Mouse (Mus musculus): ENCODE data around the gene Dvl2. TPM values are rescaled to one million over a fixed set of nuclear protein-coding genes. Genes with fewer than 3 reads are reported as not detected.

Dvl2 gene
- polyA plus RNA-seq, 1 experiment from 2014 or later, result 31.8 TPM

DNA sequence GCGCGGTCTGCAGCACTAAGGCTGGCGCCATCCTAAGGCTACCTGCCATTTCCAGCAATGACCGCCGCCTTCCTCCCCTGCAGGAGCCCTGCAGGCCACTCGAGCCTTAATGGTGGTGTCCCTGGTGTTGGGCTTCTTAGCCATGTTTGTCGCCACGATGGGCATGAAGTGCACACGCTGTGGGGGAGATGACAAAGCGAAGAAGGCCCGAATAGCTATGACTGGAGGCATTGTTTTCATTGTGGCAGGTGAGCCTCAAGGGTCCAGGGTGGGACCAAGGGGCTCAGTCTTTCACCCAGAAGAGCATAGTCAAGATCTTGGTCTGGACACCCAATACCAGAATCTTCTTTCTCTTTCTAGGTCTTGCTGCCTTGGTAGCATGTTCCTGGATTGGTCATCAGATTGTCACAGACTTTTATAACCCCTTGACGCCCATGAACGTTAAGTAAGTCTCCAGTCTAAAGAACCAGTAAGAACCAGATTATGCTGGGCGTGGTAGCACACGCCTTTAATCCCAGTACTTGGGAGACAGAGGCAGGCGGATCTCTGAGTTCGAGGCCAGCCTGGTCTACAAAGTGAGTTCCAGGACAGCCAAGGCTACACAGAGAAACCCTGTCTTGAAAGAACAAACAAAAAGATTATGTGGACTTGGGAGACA, 33.4 kb upstream of the Dvl2 start:
- 30% methylated on average over 17 of the region's 17 CpGs for WGBS
- peak overlapping the region; percentile 89 for H3K27ac ChIP-seq
- 0 out of 2 replicates have a peak, but pooled peaks cover 7% of the 10 kb centered on the region for H3K36me3 ChIP-seq
- H3K27me3 ChIP-seq (replicated peaks), result peaks cover 28% of the 10 kb centered on the region
- no peak for ATAC-seq
- peak overlapping the region; percentile 62 for H3K4me2 ChIP-seq (replicated peaks)
- no peaks in the 10 kb centered on the region for H3K9me3 ChIP-seq
- peak overlapping the region; percentile 47 for H3K4me3 ChIP-seq (replicated peaks)
- peaks cover 3% of the 10 kb centered on the region; the same call in 1 of the 2 replicates for H3K4me1 ChIP-seq (replicated peaks)
- H3K9ac ChIP-seq, result peak overlapping the region; percentile 59

DNA sequence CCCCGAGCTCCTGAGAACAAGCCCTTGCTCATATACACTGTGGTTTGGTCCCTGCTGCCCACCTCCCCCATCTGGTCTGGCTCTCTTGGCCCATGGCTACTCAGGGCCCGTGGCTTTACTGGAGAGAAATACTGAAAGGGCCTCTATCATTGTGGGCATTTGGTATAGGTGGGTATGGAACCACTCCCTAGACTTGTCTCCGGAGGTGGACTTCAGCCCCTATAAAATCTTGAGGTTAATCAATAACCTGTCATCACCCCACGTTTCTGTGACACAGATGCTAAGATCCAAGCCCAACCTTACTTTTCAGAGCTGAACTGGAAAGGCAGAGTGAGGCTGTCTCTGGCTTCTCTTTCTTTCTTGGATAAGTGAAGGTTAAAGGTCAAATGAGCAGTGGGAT, 31.6 kb upstream of the Dvl2 start:
- H3K4me3 ChIP-seq (replicated peaks), result no peak overlapping the region
- peak; percentile 52 for ATAC-seq
- H3K27ac ChIP-seq, result peak overlapping the region; percentile 81
- WGBS, result 55% methylated on average over 4 of the region's 4 CpGs
- H3K4me1 ChIP-seq (replicated peaks), result no peaks in the 10 kb centered on the region; the same call in 1 of the 2 replicates
- H3K9ac ChIP-seq, result no peak overlapping the region; the same call in 1 of the 2 replicates
- peaks cover 16% of the 10 kb centered on the region for H3K36me3 ChIP-seq
- H3K27me3 ChIP-seq (replicated peaks), result peaks cover 26% of the 10 kb centered on the region
- H3K4me2 ChIP-seq (replicated peaks), result peak overlapping the region; percentile 62
- H3K9me3 ChIP-seq, result no peaks in the 10 kb centered on the region

DNA sequence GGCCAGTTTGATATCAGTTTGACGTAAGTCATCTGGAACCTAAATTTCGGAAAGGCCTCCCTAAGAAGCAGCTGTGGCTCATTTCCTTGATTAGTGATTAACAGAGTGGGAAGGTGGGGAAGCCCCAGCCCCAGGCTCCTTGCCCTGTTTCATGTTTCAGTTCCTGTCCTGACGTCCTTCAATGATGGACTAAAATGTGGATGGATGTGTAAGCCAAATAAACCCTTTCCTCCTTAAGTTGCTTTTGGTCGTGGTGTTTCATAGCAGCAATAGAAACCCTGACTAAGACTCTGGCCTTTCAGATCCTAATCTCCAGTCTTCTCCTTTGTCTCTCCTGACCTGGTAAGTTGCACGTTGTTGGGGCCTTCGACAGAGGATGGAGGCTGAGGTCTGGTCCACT, 30.2 kb upstream of the Dvl2 start:
- Histone ChIP-seq H3K9me3 (no peaks in the 10 kb centered on the region), H3K36me3 (peaks cover 26% of the 10 kb centered on the region), H3K27me3 (replicated peaks) (peaks cover 14% of the 10 kb centered on the region), H3K4me3 (replicated peaks) (no peak overlapping the region), H3K27ac (peak overlapping the region; percentile 81), H3K4me1 (replicated peaks) (no peaks in the 10 kb centered on the region; the same call in 1 of the 2 replicates), H3K4me2 (replicated peaks) (no peak overlapping the region), H3K9ac (no peak overlapping the region)
- 64% methylated on average over 6 of the region's 6 CpGs for WGBS
- ATAC-seq, result no peak

DNA sequence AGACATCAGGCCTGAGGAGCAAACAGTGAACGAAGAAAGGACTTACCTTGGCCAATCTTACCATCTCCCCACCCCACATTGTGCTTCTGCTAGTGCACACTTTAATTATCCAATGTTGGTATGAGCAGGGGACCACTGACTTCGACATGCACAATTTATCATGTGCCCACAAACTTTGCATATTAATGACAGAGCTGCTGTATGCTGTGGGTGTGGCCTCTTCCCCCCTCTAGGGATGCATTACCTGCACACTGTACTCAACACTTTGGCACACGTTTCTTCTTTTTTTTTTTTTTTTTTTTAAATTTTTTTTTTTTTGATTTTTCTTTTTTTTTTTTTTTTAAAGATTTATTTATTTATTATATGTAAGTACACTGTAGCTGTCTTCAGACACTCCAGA, 29.6 kb upstream of the Dvl2 start:
- H3K4me2 ChIP-seq (replicated peaks), result no peak overlapping the region
- no peak for ATAC-seq
- H3K9me3 ChIP-seq, result no peaks in the 10 kb centered on the region
- H3K27ac ChIP-seq, result peak overlapping the region; percentile 81
- H3K36me3 ChIP-seq, result peaks cover 28% of the 10 kb centered on the region
- H3K4me3 ChIP-seq (replicated peaks), result no peak overlapping the region
- no peak overlapping the region for H3K9ac ChIP-seq
- WGBS, result 62% methylated on average over 3 of the region's 3 CpGs
- H3K27me3 ChIP-seq (replicated peaks), result peaks cover 10% of the 10 kb centered on the region
- no peaks in the 10 kb centered on the region; the same call in 1 of the 2 replicates for H3K4me1 ChIP-seq (replicated peaks)

DNA sequence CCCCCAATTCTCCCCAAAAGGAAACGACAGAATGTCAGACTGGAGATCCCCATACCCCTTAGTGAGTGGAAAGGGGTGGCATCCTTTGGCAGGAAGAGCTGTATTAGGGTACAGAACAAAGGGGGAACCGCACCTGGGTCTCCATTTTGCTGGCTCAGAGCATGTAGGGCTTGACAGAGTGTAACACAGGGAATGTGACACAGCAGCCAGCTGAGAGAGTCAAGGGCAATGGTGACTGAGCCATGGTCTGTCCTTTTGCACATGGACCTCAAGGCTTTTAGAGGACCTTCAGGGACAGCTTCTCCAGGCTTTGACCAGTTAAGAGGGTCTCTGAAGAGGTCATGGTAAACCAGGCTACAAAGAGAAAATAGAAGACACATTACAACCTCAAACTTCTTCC, 25.5 kb upstream of the Dvl2 start:
- no peaks in the 10 kb centered on the region for H3K27me3 ChIP-seq (replicated peaks)
- H3K4me2 ChIP-seq (replicated peaks), result no peak overlapping the region
- no peak for ATAC-seq
- H3K4me3 ChIP-seq (replicated peaks), result no peak overlapping the region
- no peak overlapping the region for H3K27ac ChIP-seq
- no peak overlapping the region for H3K9ac ChIP-seq
- H3K4me1 ChIP-seq (replicated peaks), result no peaks in the 10 kb centered on the region
- 90% methylated on average over 2 of the region's 2 CpGs for WGBS
- peaks cover 39% of the 10 kb centered on the region for H3K36me3 ChIP-seq
- no peaks in the 10 kb centered on the region for H3K9me3 ChIP-seq

DNA sequence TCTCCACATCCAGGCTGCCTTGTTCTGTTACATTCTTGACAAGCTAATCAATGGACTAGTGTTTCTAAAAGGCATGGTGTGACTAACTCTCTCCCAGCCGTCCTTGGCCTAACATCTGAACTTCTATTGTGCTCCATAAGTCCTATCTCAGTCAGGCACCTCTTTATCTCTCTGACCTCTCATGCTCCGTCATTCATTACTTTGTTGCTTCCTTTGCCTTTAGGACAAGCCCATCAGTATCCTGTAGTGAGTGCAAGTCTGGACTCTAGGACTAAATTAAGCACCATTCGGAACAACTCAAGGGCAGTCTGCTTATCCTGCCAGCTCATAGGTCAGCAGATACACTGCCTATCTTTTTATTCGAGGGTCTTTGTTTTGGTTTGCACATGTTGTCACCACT, 24.1 kb upstream of the Dvl2 start:
- 82% methylated on average over 4 of the region's 4 CpGs for WGBS
- no peaks in the 10 kb centered on the region for H3K9me3 ChIP-seq
- no peak overlapping the region for H3K4me2 ChIP-seq (replicated peaks)
- H3K4me3 ChIP-seq (replicated peaks), result no peak overlapping the region
- H3K4me1 ChIP-seq (replicated peaks), result no peaks in the 10 kb centered on the region
- no peak overlapping the region for H3K9ac ChIP-seq
- ATAC-seq, result no peak
- no peak overlapping the region for H3K27ac ChIP-seq
- peaks cover 34% of the 10 kb centered on the region for H3K36me3 ChIP-seq
- H3K27me3 ChIP-seq (replicated peaks), result no peaks in the 10 kb centered on the region

DNA sequence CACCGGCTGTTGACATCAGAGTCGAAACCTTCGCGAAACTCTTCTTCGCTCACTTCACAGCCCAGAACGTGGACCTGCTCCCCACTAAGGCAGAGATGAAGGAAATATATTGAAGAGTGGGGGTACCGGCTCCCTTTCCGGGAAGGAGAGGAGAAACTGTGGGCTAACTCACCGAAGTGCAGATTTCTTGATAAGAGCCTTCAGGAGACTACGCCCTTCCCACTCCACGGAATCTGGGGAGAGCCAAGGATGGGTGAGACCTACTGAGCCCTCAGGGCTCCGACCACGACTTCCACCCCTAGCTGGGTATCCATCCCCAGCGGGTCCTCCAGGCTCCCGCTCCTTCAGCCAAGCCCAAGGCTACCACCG, 20.6 kb upstream of the Dvl2 start:
- Histone ChIP-seq H3K4me1 (replicated peaks) (peaks cover 16% of the 10 kb centered on the region), H3K9ac (peak overlapping the region; percentile 72), H3K36me3 (peaks cover 24% of the 10 kb centered on the region), H3K27ac (peak overlapping the region; percentile 100), H3K9me3 (no peaks in the 10 kb centered on the region), H3K4me3 (replicated peaks) (peak overlapping the region; percentile 99), H3K27me3 (replicated peaks) (no peaks in the 10 kb centered on the region), H3K4me2 (replicated peaks) (peak overlapping the region; percentile 69)
- no peak for ATAC-seq
- 3% methylated on average over 16 of the region's 16 CpGs for WGBS

DNA sequence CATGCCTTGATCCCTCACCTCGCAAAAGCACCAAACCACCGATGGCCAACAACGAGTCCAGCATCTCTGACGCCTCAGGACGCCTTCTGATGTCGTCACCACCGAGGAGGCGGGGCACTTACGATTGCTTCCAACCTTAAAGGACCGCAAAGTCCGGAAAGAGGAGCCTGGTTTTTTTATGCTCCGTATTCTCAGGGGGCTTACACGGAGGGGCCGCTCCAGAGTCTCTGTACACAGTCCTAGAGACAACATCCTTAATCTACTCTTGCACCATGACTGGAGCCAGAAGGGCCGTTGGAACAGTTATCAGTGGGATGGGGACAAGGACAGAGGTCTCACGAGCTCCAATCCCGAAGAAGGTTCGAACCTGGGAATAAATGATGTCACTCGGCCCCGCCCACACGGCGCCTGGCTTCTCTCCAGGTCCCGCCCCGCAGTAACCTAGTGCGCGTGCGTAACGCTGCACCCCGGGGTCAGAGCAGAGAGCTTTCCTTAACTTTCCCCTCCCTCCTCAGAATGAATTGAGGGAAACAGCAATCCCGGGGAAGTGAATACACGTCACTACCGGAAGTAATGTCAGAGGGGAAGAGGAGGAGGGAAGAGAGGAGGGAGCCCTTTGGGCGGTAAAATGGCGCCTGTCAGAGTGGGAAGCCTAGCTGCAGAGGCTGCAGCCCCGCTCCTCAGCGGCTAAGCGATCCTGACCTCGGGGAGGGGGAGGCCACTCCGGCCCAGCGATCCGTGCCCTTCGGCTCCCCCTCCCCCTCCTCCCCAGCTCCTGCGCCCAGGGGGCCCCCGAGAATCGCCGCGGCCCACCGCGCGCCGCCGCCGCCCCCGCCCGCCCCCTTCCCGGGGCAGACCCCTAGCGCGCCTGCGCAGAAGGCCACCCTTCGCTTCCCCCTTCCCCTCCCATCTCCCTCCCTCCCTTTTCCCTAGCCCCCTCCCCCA, 19.9 kb upstream of the Dvl2 start:
- H3K4me2 ChIP-seq (replicated peaks), result peak overlapping the region; percentile 69
- H3K36me3 ChIP-seq, result peaks cover 24% of the 10 kb centered on the region
- H3K27me3 ChIP-seq (replicated peaks), result no peaks in the 10 kb centered on the region
- peak overlapping the region; percentile 99 for H3K4me3 ChIP-seq (replicated peaks)
- ATAC-seq, result peak; percentile 97
- under 1% methylated on average over 44 of the region's 60 CpGs for WGBS
- H3K9ac ChIP-seq, result peak overlapping the region; percentile 99
- H3K27ac ChIP-seq, result peak overlapping the region; percentile 100
- peaks cover 16% of the 10 kb centered on the region for H3K4me1 ChIP-seq (replicated peaks)
- no peaks in the 10 kb centered on the region for H3K9me3 ChIP-seq

DNA sequence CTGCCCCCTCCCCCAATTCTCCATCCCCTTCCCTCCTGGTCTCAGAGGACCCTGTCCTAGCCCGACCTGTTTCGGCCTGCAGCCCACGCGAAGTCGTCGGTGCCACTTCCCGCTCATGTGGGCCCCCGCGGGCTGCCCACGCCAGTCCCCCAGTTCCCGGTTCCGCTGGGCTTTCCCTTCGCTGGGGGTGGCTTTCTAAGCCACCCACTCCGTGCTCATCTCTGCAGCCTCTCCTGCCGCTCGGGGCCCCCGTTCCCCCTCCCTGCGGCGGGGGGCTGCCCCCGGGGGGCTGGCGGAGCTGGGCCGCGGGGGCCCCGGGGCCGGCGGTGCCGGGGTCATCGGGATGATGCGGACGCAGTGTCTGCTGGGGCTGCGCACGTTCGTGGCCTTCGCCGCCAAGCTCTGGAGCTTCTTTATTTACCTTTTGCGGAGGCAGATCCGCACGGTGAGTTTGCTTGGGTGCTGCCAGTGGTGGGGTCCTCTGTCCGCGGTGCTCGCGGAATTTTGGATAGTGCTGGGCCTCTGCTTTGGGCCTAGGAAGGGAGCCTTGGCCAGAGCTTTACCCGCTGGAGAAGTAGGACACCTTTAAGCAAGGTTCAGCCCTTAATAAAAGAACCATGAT, 19.1 kb upstream of the Dvl2 start, which contains the start of gene Ctdnep1:
TSS of gene Ctdnep1 (plus strand) at position 16 of the 622 bp plus-strand sequence.
- peaks cover 23% of the 10 kb centered on the region for H3K36me3 ChIP-seq
- peak within 1 kb of the TSS; percentile 99 for H3K9ac ChIP-seq
- H3K27ac ChIP-seq, result peak within 1 kb of the TSS; percentile 100
- peak within 1 kb of the TSS; percentile 99 for H3K4me3 ChIP-seq (replicated peaks)
- H3K27me3 ChIP-seq (replicated peaks), result no peaks in the 10 kb centered on the region
- peaks cover 16% of the 10 kb centered on the region for H3K4me1 ChIP-seq (replicated peaks)
- no peaks in the 10 kb centered on the region for H3K9me3 ChIP-seq
- no peak for ATAC-seq
- 0% methylated on average over 42 of the region's 43 CpGs for WGBS
- peak within 1 kb of the TSS; percentile 69 for H3K4me2 ChIP-seq (replicated peaks)

DNA sequence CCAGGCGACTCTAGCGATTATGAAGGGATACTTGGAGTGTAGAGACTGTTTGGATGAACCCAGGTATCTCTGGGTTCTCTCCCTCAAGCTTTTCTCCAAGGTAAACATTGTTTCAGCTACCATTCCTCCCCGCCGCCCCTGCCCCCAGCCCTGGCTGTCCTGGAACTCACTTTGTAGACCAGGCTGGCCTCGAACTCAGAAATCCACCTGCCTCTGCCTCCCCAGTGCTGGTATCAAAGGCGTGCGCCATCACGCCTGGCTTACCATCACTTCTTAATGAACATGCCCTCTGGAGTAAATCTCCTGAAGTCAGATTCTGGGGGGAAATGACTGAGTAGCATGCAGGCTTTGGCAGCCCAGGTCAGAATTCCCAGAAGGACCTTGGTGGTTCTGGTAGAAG, 18.2 kb upstream of the Dvl2 start, which contains the start of gene Elp5:
TSS of gene Elp5 (minus strand) at position 293 of the 400 bp plus-strand sequence.
- Histone ChIP-seq H3K4me1 (replicated peaks) (peaks cover 16% of the 10 kb centered on the region), H3K9me3 (no peaks in the 10 kb centered on the region), H3K27ac (peak within 1 kb of the TSS; percentile 100), H3K36me3 (peaks cover 26% of the 10 kb centered on the region), H3K4me3 (replicated peaks) (peak within 1 kb of the TSS; percentile 99), H3K27me3 (replicated peaks) (no peaks in the 10 kb centered on the region), H3K4me2 (replicated peaks) (peak within 1 kb of the TSS; percentile 69), H3K9ac (peak within 1 kb of the TSS; percentile 99)
- 47% methylated on average over 8 of the region's 8 CpGs for WGBS
- no peak for ATAC-seq

DNA sequence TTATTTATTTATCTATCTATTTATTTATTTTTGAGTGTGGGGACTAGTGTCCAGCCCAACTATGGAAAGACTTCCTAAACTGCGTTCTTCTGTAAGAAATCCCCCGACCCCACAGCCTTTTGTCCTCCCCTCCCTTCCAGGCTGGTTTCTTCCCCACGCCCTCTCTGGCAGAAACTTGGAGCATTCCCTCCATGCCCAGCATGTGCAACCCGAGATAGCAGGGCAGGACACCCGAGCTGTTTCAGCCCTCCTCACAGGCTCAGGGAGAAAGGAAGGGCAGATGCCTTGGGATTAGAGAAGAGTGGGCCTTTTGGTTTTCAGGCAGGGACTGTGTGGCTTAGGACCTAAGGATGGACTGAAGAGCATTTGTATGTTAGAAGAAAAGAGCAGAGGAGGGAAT, 17.5 kb upstream of the Dvl2 start:
- no peaks in the 10 kb centered on the region for H3K27me3 ChIP-seq (replicated peaks)
- H3K4me3 ChIP-seq (replicated peaks), result peak overlapping the region; percentile 99
- no peaks in the 10 kb centered on the region for H3K9me3 ChIP-seq
- 24% methylated on average over 5 of the region's 5 CpGs for WGBS
- H3K9ac ChIP-seq, result peak overlapping the region; percentile 99; the same call in 1 of the 2 replicates
- no peak for ATAC-seq
- peaks cover 16% of the 10 kb centered on the region for H3K4me1 ChIP-seq (replicated peaks)
- H3K4me2 ChIP-seq (replicated peaks), result peak overlapping the region; percentile 69
- peak overlapping the region; percentile 100; the same call in 1 of the 2 replicates for H3K27ac ChIP-seq
- H3K36me3 ChIP-seq, result peaks cover 27% of the 10 kb centered on the region

DNA sequence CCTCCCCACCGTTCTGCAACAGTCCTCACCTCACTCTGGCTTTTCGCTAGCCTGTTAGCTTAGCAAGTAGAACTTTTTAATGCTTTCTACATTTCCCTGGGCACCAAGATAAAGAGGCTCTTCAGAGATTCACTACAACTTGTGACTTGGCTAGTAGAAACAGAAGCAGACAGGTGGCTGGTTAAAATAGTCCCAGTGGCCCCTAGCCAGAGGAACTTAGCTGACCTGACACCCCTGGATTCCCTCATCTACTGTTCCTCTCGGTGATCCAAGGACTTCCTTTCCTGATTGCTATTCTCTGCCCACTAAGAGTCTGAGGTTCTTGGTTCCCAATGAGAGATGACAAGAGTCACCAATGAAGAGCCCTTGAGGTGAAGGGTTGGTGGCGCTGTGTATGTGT, 17.0 kb upstream of the Dvl2 start:
- Histone ChIP-seq H3K4me3 (replicated peaks) (peak overlapping the region; percentile 99; the same call in 1 of the 2 replicates), H3K9ac (peak overlapping the region; percentile 99; the same call in 1 of the 2 replicates), H3K9me3 (no peaks in the 10 kb centered on the region), H3K4me1 (replicated peaks) (peaks cover 16% of the 10 kb centered on the region), H3K27ac (no peak overlapping the region), H3K36me3 (peaks cover 32% of the 10 kb centered on the region), H3K4me2 (replicated peaks) (peak overlapping the region; percentile 69), H3K27me3 (replicated peaks) (no peaks in the 10 kb centered on the region)
- 87% methylated on average over 4 of the region's 4 CpGs for WGBS
- no peak for ATAC-seq
